12 mouse cellular contexts compared by ENCODE assay signal in the genomic region with DNA sequence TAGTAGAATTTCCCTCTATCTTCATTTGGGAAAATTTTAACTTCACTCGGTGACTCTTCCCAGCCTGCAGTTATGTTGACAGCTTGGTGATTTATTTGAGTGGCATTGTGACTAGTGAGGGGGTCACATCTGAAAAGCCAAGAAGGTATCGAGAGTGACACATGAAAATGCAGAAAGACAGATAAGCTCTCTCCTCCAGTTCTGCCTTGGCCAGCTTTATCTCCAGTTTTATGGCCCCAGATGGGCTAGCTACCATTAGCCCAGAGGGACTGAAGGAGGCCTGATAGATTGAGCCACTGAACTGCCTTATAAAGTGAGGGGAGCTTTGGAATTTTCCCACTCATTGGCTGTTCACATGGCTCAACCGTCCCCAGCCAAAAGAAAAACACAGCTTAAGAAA.
DNase-seq lines count a peak whose midpoint lies in the region; ATAC-seq lines count a peak whose summit lies in the region.
"Had no signal": no experiment of that assay in that cellular context is flagged by ENCODE, and none has a peak within 500 bp of the region (broad histone marks: within the 10 kb centered on the region; RNA-seq: fewer than 3 reads in every experiment).

No protein-coding gene starts in this region.

- 0 out of 2 replicates have a peak, but pooled peaks cover 2% of the 10 kb centered on the region for H3K36me3 ChIP-seq in embryonic facial prominence, embryonic 14.5 days (ENCODE audit: control insufficient read depth, insufficient read depth, low read length)
- H3K36me3 ChIP-seq in embryonic facial prominence, embryonic 10.5 days (replicated peaks) = peaks cover 6% of the 10 kb centered on the region; the same call in 1 of the 2 replicates
- H3K36me3 ChIP-seq in lung, embryonic 16.5 days (ENCODE audit: control insufficient read depth, insufficient read depth, low read length) = no peaks in the 10 kb centered on the region
- H3K36me3 ChIP-seq in liver, embryonic 12.5 days = no peaks in the 10 kb centered on the region
- no peaks in the 10 kb centered on the region for H3K36me3 ChIP-seq in forebrain, embryonic 15.5 days
- H3K36me3 ChIP-seq: midbrain, embryonic 12.5 days had no signal

- H3K27ac ChIP-seq in embryonic facial prominence, embryonic 14.5 days (replicated peaks; ENCODE audit: low read depth, low read length) = 0 out of 2 replicates have a peak overlapping the region, but pooled peaks have one; percentile 15
- H3K27ac ChIP-seq in embryonic facial prominence, embryonic 10.5 days (replicated peaks) = no peak overlapping the region
- peak overlapping the region; percentile 63 for H3K27ac ChIP-seq in lung, embryonic 16.5 days (ENCODE audit: low read length)
- peak overlapping the region; percentile 85 for H3K27ac ChIP-seq in liver, embryonic 12.5 days
- H3K27ac ChIP-seq in forebrain, embryonic 15.5 days (replicated peaks) = no peak overlapping the region
- H3K27ac ChIP-seq: limb, embryonic 13.5 days; midbrain, embryonic 12.5 days had no signal

- no peak overlapping the region for H3K4me3 ChIP-seq in embryonic facial prominence, embryonic 14.5 days (ENCODE audit: low read depth, low read length)
- H3K4me3 ChIP-seq in embryonic facial prominence, embryonic 10.5 days = no peak overlapping the region
- no peak overlapping the region for H3K4me3 ChIP-seq in lung, embryonic 16.5 days (ENCODE audit: low read length)
- no peak overlapping the region for H3K4me3 ChIP-seq in liver, embryonic 12.5 days
- no peak overlapping the region for H3K4me3 ChIP-seq in forebrain, embryonic 15.5 days
- H3K4me3 ChIP-seq: limb, embryonic 13.5 days; midbrain, embryonic 12.5 days had no signal

- no peak for ATAC-seq in embryonic facial prominence, embryonic 14.5 days (ENCODE audit: low read depth)
- peak; percentile 45; the same call in 1 of the 2 replicates for ATAC-seq in lung, embryonic 16.5 days (ENCODE audit: low read depth)
- ATAC-seq in liver, embryonic 12.5 days = peak; percentile 96
- no peak for ATAC-seq in frontal cortex, adult (ENCODE audit: low TSS enrichment)
- ATAC-seq in forebrain, embryonic 15.5 days (replicated peaks) = no peak
- ATAC-seq: forebrain, postnatal 0 days had no signal

- H3K27me3 ChIP-seq in embryonic facial prominence, embryonic 14.5 days (replicated peaks; ENCODE audit: control insufficient read depth, insufficient read depth, low read length) = no peaks in the 10 kb centered on the region
- no peaks in the 10 kb centered on the region for H3K27me3 ChIP-seq in embryonic facial prominence, embryonic 10.5 days (replicated peaks; ENCODE audit: low read depth, poor library complexity, severe bottlenecking)
- H3K27me3 ChIP-seq in lung, embryonic 16.5 days (ENCODE audit: control insufficient read depth, insufficient read depth, low read depth, low read length) = peaks cover 42% of the 10 kb centered on the region
- H3K27me3 ChIP-seq in liver, embryonic 12.5 days (replicated peaks) = no peaks in the 10 kb centered on the region
- H3K27me3 ChIP-seq in forebrain, embryonic 15.5 days = no peaks in the 10 kb centered on the region
- H3K27me3 ChIP-seq: limb, embryonic 13.5 days; midbrain, embryonic 12.5 days had no signal

- no peak overlapping the region for H3K9ac ChIP-seq in embryonic facial prominence, embryonic 14.5 days (ENCODE audit: low read depth, low read length)
- H3K9ac ChIP-seq in lung, embryonic 16.5 days (ENCODE audit: low read length) = no peak overlapping the region
- H3K9ac ChIP-seq in liver, embryonic 12.5 days = peak overlapping the region; percentile 56
- no peak overlapping the region for H3K9ac ChIP-seq in forebrain, embryonic 15.5 days (replicated peaks)
- H3K9ac ChIP-seq: forebrain, postnatal 0 days; limb, embryonic 13.5 days; midbrain, embryonic 12.5 days had no signal

- H3K4me1 ChIP-seq in embryonic facial prominence, embryonic 14.5 days (ENCODE audit: control insufficient read depth, insufficient read depth, low read length) = no peaks in the 10 kb centered on the region
- H3K4me1 ChIP-seq in embryonic facial prominence, embryonic 10.5 days = peaks cover 11% of the 10 kb centered on the region
- H3K4me1 ChIP-seq in lung, embryonic 16.5 days (replicated peaks; ENCODE audit: control insufficient read depth, insufficient read depth, low read length) = peaks cover 16% of the 10 kb centered on the region
- peaks cover 63% of the 10 kb centered on the region for H3K4me1 ChIP-seq in liver, embryonic 12.5 days
- H3K4me1 ChIP-seq in forebrain, embryonic 15.5 days = no peaks in the 10 kb centered on the region
- H3K4me1 ChIP-seq: midbrain, embryonic 12.5 days had no signal

- no peak overlapping the region for H3K4me2 ChIP-seq in embryonic facial prominence, embryonic 14.5 days (ENCODE audit: low read depth, low read length)
- no peak overlapping the region for H3K4me2 ChIP-seq in lung, embryonic 16.5 days (ENCODE audit: low read depth, low read length)
- peak overlapping the region; percentile 52 for H3K4me2 ChIP-seq in liver, embryonic 12.5 days
- no peak overlapping the region for H3K4me2 ChIP-seq in forebrain, embryonic 15.5 days (replicated peaks)
- H3K4me2 ChIP-seq: limb, embryonic 13.5 days; midbrain, embryonic 12.5 days had no signal

- 60% methylated on average over 3 of the region's 3 CpGs for WGBS in embryonic facial prominence, embryonic 14.5 days
- WGBS in embryonic facial prominence, embryonic 10.5 days = 71% methylated on average over 3 of the region's 3 CpGs
- WGBS in lung, embryonic 16.5 days = 28% methylated on average over 3 of the region's 3 CpGs
- 12% methylated on average over 3 of the region's 3 CpGs for WGBS in liver, embryonic 12.5 days (ENCODE audit: insufficient replicate concordance)
- 71% methylated on average over 3 of the region's 3 CpGs for WGBS in forebrain, embryonic 15.5 days

- H3K9me3 ChIP-seq in embryonic facial prominence, embryonic 14.5 days (ENCODE audit: control insufficient read depth, low read length) = no peaks in the 10 kb centered on the region
- no peaks in the 10 kb centered on the region for H3K9me3 ChIP-seq in embryonic facial prominence, embryonic 10.5 days
- no peaks in the 10 kb centered on the region for H3K9me3 ChIP-seq in lung, embryonic 16.5 days (ENCODE audit: control insufficient read depth, low read length)
- no peaks in the 10 kb centered on the region for H3K9me3 ChIP-seq in liver, embryonic 12.5 days (replicated peaks)
- no peaks in the 10 kb centered on the region for H3K9me3 ChIP-seq in forebrain, embryonic 15.5 days
- H3K9me3 ChIP-seq: limb, embryonic 13.5 days; midbrain, embryonic 12.5 days had no signal

- DNase-seq in embryonic facial prominence, embryonic 14.5 days (ENCODE audit: low spot score) = no peak
- no peak for DNase-seq in embryonic facial prominence, embryonic 10.5 days (ENCODE audit: low spot score)
- DNase-seq in lung, adult 18-20 months = no peak
- no peak for DNase-seq in testis, postnatal 14 days (ENCODE audit: low spot score)
- DNase-seq: forebrain, postnatal 0 days; right cerebral cortex, adult 18-20 months had no signal

Comparison
In these comparisons a context has a peak if more than half of its experiments do, and no peak if none do; other contexts are left out.
1. H3K27ac ChIP-seq: peak in embryonic facial prominence, embryonic 14.5 days (single experiment), lung, embryonic 16.5 days (single experiment) and liver, embryonic 12.5 days (single experiment); none in embryonic facial prominence, embryonic 10.5 days (single experiment) and forebrain, embryonic 15.5 days (single experiment).
2. ATAC-seq: peak in lung, embryonic 16.5 days (single experiment) and liver, embryonic 12.5 days (single experiment); none in embryonic facial prominence, embryonic 14.5 days (single experiment), frontal cortex, adult (single experiment) and forebrain, embryonic 15.5 days (single experiment).